Mouse (Mus musculus): Measurements from ENCODE around the gene Myo5c. TPM values are rescaled to one million over a fixed set of nuclear protein-coding genes. Genes with fewer than 3 reads are reported as not detected.
"Not testable (repeated sequence)": the region's sequence is repeated elsewhere in the genome, so short reads cannot be mapped to it uniquely, and the experiment has no call there.

Myo5c gene
- polyA plus RNA-seq, 1 experiment = 2.0 TPM

DNA sequence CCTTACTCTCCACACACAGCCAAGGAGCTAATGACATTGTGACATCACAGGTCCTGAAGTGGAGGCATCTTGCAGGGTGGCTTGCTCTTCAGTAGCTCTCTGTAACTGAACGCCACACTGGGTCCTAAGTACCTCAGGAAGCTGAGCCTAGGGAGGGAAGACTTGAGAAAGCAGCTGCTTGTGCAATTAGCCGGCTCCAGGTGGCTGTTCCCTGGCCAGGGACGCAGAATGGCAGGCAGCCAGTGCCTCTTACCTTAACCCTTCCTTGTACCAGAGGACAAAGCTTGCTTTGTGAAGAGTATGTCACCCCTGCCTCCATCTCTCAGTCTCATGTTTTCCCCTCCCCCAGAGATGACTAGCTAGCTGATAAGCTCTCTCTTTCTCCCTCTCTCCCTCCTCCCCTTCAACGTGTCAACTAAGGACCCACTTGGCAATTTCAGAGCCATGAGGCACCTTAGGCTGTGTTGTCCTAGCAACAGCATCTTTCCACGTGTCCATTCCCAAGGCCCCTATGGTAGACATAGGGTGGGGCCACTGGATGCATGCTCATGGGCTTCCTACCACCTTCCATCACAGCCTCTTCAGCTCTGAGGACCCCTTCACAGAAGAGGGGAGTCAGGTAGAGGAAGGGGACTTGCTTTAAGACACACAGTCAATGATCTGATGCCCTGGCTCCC is 12.0 kb downstream of the Myo5c start:
- no peak for DNase-seq (ENCODE audit: extremely low spot score in 1 of 2, low spot score in 1 of 2)

GRCm38 (mm10) chr9:75244527-75244926 is 12.7 kb downstream of the Myo5c start:
- DNase-seq (ENCODE audit: extremely low spot score in 1 of 2, low spot score in 1 of 2) = no peak

DNA sequence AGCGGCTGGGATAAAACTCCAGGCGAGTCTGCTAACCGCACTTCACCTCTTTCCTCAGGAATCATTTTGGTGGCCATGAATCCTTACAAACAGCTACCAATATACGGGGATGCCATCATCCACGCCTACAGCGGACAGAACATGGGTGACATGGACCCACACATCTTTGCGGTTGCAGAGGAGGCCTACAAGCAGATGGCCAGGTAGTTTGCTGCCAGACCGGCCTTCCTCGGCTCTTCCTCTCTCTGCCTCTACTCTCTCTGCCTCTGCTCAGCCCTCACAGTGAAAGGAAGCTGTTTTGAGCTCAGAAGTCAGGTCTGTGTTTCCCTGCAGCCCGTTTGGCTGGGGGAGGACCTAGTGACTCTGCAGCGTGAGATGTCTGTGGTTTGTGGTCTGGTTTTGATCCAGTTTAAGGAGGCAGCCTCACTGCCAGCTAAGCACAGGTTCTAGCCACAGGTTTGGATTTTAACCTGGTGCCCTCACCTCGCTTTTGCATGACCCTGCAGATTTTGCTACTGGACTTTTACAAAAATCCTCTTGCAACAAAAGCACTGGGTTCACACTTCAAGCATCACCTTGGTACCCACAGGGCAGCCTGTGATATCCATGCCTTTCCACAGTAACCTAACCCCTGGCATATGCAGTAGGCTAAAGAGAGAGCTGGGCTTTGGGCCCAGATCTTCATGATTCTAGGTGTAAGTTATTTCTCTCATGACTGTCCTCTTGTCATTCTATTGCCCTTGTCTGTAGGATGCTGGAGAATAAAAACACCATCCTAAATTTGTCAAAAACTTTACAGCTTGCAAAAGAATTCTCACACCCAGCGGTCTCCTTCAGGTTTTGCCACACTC is 14.5 kb downstream of the Myo5c start:
- DNase-seq (ENCODE audit: extremely low spot score in 1 of 2, low spot score in 1 of 2) = no peak

DNA sequence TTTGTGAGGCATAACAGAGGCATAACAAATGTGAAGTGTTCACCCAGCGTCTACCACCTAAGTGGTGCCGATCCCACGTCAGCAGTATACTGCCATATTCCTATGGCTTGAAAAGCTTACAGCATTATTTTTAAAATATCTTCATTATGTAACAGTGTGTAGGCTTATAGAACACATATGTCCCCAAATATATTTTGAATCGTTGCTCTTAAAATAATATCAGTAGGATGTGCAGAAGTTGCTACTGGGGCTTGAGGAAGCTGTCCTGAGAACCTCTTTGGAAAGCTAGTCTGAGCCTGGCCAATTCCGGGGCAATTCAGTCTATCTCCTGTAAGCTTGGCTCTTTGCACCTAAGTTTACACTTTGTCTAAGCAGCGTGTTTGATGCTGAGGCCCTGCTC is 16.1 kb downstream of the Myo5c start:
- DNase-seq (ENCODE audit: extremely low spot score in 1 of 2, low spot score in 1 of 2) = peak; percentile 55 to 66

DNA sequence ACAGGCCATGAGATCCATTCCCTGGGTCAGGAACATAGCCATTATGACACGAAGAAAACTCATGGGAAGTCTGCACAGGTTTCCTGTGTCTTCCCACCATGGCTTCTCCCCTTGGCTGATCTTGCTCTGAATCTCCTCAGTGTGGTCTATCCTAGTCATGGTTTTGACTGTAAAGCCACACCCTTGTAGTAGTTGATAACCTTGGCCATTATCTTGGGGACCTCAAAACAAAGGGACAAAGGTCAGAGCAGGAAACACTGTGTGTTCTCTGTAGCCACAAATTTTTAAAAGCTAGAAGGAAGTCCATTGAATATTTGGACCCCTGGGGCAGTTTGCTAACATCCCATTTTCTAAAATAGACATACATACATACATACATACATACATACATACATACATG is 16.5 kb downstream of the Myo5c start:
- DNase-seq (ENCODE audit: extremely low spot score in 1 of 2, low spot score in 1 of 2) = no peak

GRCm38 (mm10) chr9:75248874-75249273 is 17.1 kb downstream of the Myo5c start:
- no peak for DNase-seq (ENCODE audit: extremely low spot score in 1 of 2, low spot score in 1 of 2)

DNA sequence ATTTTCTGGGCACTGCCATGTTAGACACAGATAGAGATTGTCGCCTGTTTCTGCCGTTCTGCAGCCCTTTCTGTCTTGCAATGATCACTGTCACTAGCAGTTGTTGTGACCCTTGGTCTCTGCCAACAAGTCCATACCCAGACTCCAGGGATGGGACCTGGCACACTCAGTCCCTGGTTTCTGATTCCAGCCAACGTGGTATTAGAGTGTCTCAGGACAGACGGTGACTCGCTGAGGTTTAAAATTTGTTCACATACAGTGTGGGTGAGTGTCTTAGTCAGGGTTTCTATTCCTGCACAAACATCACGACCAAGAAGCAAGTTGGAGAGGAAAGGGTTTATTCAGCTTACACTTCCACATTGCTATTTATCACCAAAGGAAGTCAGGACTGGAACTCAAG is 21.3 kb downstream of the Myo5c start:
- not testable (repeated sequence) for DNase-seq (ENCODE audit: extremely low spot score in 1 of 2, low spot score in 1 of 2)

- no peak for DNase-seq (ENCODE audit: extremely low spot score in 1 of 2, low spot score in 1 of 2)
These were observed 21.9 kb downstream of the Myo5c start for GRCm38 (mm10) chr9:75253766-75254165.

GRCm38 (mm10) chr9:75254196-75254955 is 22.6 kb downstream of the Myo5c start:
- peak; percentile 73 to 80 for DNase-seq (ENCODE audit: extremely low spot score in 1 of 2, low spot score in 1 of 2)

GRCm38 (mm10) chr9:75255820-75256545 is 24.2 kb downstream of the Myo5c start:
- no peak for DNase-seq (ENCODE audit: extremely low spot score in 1 of 2, low spot score in 1 of 2)

DNA sequence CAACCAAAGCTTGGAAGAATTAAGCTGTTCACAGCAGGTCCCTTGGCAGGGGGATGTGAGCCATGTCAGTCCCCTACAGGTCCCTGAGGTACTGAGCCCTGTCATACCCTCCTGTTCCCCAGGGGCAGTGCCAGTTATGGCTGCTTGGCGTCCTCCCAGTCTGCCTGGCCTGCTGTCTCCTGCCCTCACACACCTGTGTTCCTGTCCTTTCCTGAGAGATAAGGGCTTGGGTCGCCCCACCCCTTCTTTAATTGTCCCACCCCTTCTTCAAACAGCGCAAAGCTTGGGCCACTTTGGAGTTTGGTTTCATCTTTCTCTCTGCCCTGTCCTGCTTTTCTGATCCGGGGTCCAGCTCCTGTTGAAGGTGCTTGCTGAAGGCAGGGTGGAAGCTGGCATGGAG is 27.0 kb downstream of the Myo5c start:
- DNase-seq (ENCODE audit: extremely low spot score in 1 of 2, low spot score in 1 of 2) = no peak

GRCm38 (mm10) chr9:75259656-75260055 is 27.8 kb downstream of the Myo5c start:
- no peak for DNase-seq (ENCODE audit: extremely low spot score in 1 of 2, low spot score in 1 of 2)

- DNase-seq (ENCODE audit: extremely low spot score in 1 of 2, low spot score in 1 of 2) = no peak
These were observed 29.6 kb downstream of the Myo5c start for GRCm38 (mm10) chr9:75261332-75261872.

GRCm38 (mm10) chr9:75262235-75262826 is 30.5 kb downstream of the Myo5c start:
- peak in 1 of 2 experiments; percentile 80 for DNase-seq (ENCODE audit: extremely low spot score in 1 of 2, low spot score in 1 of 2)

GRCm38 (mm10) chr9:75264008-75264718 is 32.3 kb downstream of the Myo5c start:
- DNase-seq (ENCODE audit: extremely low spot score in 1 of 2, low spot score in 1 of 2) = no peak

- DNase-seq (ENCODE audit: extremely low spot score in 1 of 2, low spot score in 1 of 2) = no peak
These were observed 35.3 kb downstream of the Myo5c start for GRCm38 (mm10) chr9:75267147-75267546.

- no peak for DNase-seq (ENCODE audit: extremely low spot score in 1 of 2, low spot score in 1 of 2)
These were observed 38.6 kb downstream of the Myo5c start for GRCm38 (mm10) chr9:75270382-75270781.

DNA sequence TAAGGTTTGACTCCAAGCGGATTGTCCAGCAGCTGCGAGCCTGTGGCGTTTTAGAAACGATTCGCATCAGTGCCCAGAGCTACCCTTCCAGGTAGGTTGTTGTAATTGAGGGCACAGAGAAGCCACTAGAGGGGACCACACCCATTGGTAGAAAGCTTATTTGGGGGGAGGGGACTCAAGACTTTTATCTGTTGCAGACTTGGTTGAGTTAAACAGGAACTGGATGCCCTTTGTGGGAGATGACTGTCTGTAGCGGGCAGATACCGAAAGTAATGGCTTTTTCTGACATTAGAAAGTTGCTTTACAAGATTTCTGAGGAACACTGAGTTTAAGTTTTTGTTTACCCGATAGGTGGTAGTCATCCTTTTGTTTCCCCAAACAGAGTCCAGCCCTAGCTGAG is 39.7 kb downstream of the Myo5c start:
- DNase-seq (ENCODE audit: extremely low spot score in 1 of 2, low spot score in 1 of 2) = no peak

- DNase-seq (ENCODE audit: extremely low spot score in 1 of 2, low spot score in 1 of 2) = no peak
These were observed 41.8 kb downstream of the Myo5c start for GRCm38 (mm10) chr9:75273646-75274045.
